Mouse (Mus musculus): ENCODE results near the gene Mrln.
"Not testable (repeated sequence)": the region's sequence is repeated elsewhere in the genome, so short reads cannot be mapped to it uniquely, and the experiment has no call there.

Mrln gene

GRCm38 (mm10) chr10:70183210-70184080 is 21.0 kb upstream of the Mrln start:
- ChIA-PET POLR2A (no interaction called here), CTCF (interaction anchor here in 1 of 4 experiments (0.6 kb wide), 1 partner anchor 8 kb away, joined by 4 read pairs; no protein-coding TSS in a partner anchor)

- POLR2A ChIA-PET = interaction anchor here in 3 of 4 experiments (0.6 to 1.5 kb wide), 6 partner anchors 9 to 108 kb away, joined by 3 read pairs; no protein-coding TSS in a partner anchor
- CTCF ChIA-PET = interaction anchor here (0.5 to 3.4 kb wide), 21 partner anchors 9 to 819 kb away, joined by 3 to 22 read pairs (median 4); no protein-coding TSS in a partner anchor
Measured at GRCm38 (mm10) chr10:70186136-70186535, 18.3 kb upstream of the Mrln start.

- ChIA-PET POLR2A (interaction anchor here in 2 of 4 experiments (0.6 to 1.5 kb wide), 3 partner anchors 14 to 69 kb away, joined by 3 read pairs; no protein-coding TSS in a partner anchor), CTCF (interaction anchor here (0.6 to 3.4 kb wide), 15 partner anchors 9 to 819 kb away, joined by 3 to 22 read pairs (median 5); no protein-coding TSS in a partner anchor)
Measured at GRCm38 (mm10) chr10:70186586-70186985, 17.9 kb upstream of the Mrln start.

GRCm38 (mm10) chr10:70189864-70190263 is 14.6 kb upstream of the Mrln start:
- ChIA-PET POLR2A (no interaction called here), CTCF (interaction anchor here in 3 of 4 experiments (0.5 to 1.1 kb wide), 5 partner anchors 14 to 107 kb away, joined by 3 to 4 read pairs (median 3); no protein-coding TSS in a partner anchor)

GRCm38 (mm10) chr10:70194283-70194682 is 10.2 kb upstream of the Mrln start:
- ChIA-PET CTCF (no interaction called here), POLR2A (interaction anchor here in 1 of 4 experiments (1.4 kb wide), 1 partner anchor 51 kb away, joined by 5 read pairs; the partner anchor contains the start of gene Slc16a9)

GRCm38 (mm10) chr10:70195279-70195678 is 9.2 kb upstream of the Mrln start:
- ChIA-PET POLR2A (interaction anchor here (0.6 to 1.4 kb wide), 8 partner anchors 10 to 102 kb away, joined by 3 to 5 read pairs (median 3); partner anchors contain the start of gene Slc16a9 (in 1 of the 4)), CTCF (interaction anchor here (0.5 to 1.6 kb wide), 30 partner anchors 9 to 619 kb away, joined by 3 to 12 read pairs (median 4); partner anchors contain the start of gene Slc16a9 (in 2 of the 4))

- ChIA-PET POLR2A (interaction anchor here (0.6 to 1.4 kb wide), 8 partner anchors 10 to 101 kb away, joined by 3 to 5 read pairs (median 3); partner anchors contain the start of gene Slc16a9 (in 1 of the 4)), CTCF (interaction anchor here (0.5 to 1.6 kb wide), 31 partner anchors 10 to 619 kb away, joined by 3 to 12 read pairs (median 4); partner anchors contain the start of gene Slc16a9 (in 2 of the 4))
Measured at GRCm38 (mm10) chr10:70195786-70196185, 8.7 kb upstream of the Mrln start.

- POLR2A ChIA-PET = interaction anchor here in 2 of 4 experiments (0.6 to 1.5 kb wide), 4 partner anchors 60 to 249 kb away, joined by 3 to 5 read pairs (median 3); no protein-coding TSS in a partner anchor
- CTCF ChIA-PET = interaction anchor here in 1 of 4 experiments (0.9 kb wide), 1 partner anchor 23 kb away, joined by 3 read pairs; no protein-coding TSS in a partner anchor
Measured at GRCm38 (mm10) chr10:70196666-70197065, 7.8 kb upstream of the Mrln start.

- ChIA-PET CTCF (interaction anchor here in 1 of 4 experiments (0.9 kb wide), 1 partner anchor 24 kb away, joined by 3 read pairs; no protein-coding TSS in a partner anchor), POLR2A (interaction anchor here in 1 of 4 experiments (0.9 to 1.5 kb wide), 2 partner anchors 59 to 250 kb away, joined by 3 read pairs; no protein-coding TSS in a partner anchor)
Measured at GRCm38 (mm10) chr10:70197601-70198000, 6.9 kb upstream of the Mrln start.

GRCm38 (mm10) chr10:70198012-70198411 is 6.5 kb upstream of the Mrln start:
- CTCF ChIA-PET = no interaction called here

GRCm38 (mm10) chr10:70198951-70199463 is 5.5 kb upstream of the Mrln start:
- CTCF ChIA-PET = no interaction called here
- POLR2A ChIA-PET = interaction anchor here in 1 of 4 experiments (1.0 kb wide), 1 partner anchor 67 kb away, joined by 3 read pairs; no protein-coding TSS in a partner anchor

More at GRCm38 (mm10) chr10:70198012-70198411, 6.5 kb upstream of the Mrln start:
- POLR2A ChIA-PET = interaction anchor here in 1 of 4 experiments (1.5 kb wide), 1 partner anchor 250 kb away, joined by 3 read pairs; no protein-coding TSS in a partner anchor

GRCm38 (mm10) chr10:70199466-70200210 is 4.8 kb upstream of the Mrln start:
- POLR2A ChIA-PET = interaction anchor here in 1 of 4 experiments (1.0 kb wide), 1 partner anchor 67 kb away, joined by 3 read pairs; no protein-coding TSS in a partner anchor

GRCm38 (mm10) chr10:70200889-70201500 is 3.5 kb upstream of the Mrln start:
- POLR2A ChIA-PET = interaction anchor here in 1 of 4 experiments (0.7 to 0.8 kb wide), 2 partner anchors 26 to 66 kb away, joined by 6 to 7 read pairs; no protein-coding TSS in a partner anchor
- CTCF ChIA-PET = interaction anchor here in 1 of 4 experiments (0.6 to 0.7 kb wide), 2 partner anchors 115 to 810 kb away, joined by 3 read pairs; no protein-coding TSS in a partner anchor

More at GRCm38 (mm10) chr10:70199466-70200210, 4.8 kb upstream of the Mrln start:
- CTCF ChIA-PET = no interaction called here

- ChIA-PET POLR2A (interaction anchor here in 1 of 4 experiments (0.9 kb wide), 1 partner anchor 34 kb away, joined by 5 read pairs; the partner anchor contains the start of gene Slc16a9), CTCF (no interaction called here)
Measured at GRCm38 (mm10) chr10:70211281-70211680, 6.8 kb downstream of the Mrln start.

GRCm38 (mm10) chr10:70220971-70221370 is 16.5 kb downstream of the Mrln start:
- ChIA-PET CTCF (no interaction called here), POLR2A (interaction anchor here in 1 of 4 experiments (0.6 kb wide), 1 partner anchor 90 kb away, joined by 3 read pairs; no protein-coding TSS in a partner anchor)

- CTCF ChIA-PET = not testable (repeated sequence)
- POLR2A ChIA-PET = interaction anchor here in 3 of 4 experiments (0.6 to 0.7 kb wide), 4 partner anchors 14 to 1125 kb away, joined by 3 to 11 read pairs (median 4); partner anchors contain the start of gene Ipmk (in 1 of the 3)
Measured at GRCm38 (mm10) chr10:70222231-70222630, 17.8 kb downstream of the Mrln start.

- CTCF ChIA-PET = no interaction called here
- POLR2A ChIA-PET = interaction anchor here in 1 of 4 experiments (0.7 kb wide), 1 partner anchor 16 kb away, joined by 3 read pairs; no protein-coding TSS in a partner anchor
Measured at GRCm38 (mm10) chr10:70224571-70224970, 20.1 kb downstream of the Mrln start.
